Mouse (Mus musculus): ENCODE data around the gene Cdk18. TPM values are rescaled to one million over a fixed set of nuclear protein-coding genes. Genes with fewer than 3 reads are reported as not detected.
"Not testable (repeated sequence)": the region's sequence is repeated elsewhere in the genome, so short reads cannot be mapped to it uniquely, and the experiment has no call there.

The Cdk18 gene
- polyA plus RNA-seq (2015; fragmentation: Nextera tagmentation; extraction: Ambion mirVana), result 1.8 and 2.6 TPM in 2 replicates

DNA sequence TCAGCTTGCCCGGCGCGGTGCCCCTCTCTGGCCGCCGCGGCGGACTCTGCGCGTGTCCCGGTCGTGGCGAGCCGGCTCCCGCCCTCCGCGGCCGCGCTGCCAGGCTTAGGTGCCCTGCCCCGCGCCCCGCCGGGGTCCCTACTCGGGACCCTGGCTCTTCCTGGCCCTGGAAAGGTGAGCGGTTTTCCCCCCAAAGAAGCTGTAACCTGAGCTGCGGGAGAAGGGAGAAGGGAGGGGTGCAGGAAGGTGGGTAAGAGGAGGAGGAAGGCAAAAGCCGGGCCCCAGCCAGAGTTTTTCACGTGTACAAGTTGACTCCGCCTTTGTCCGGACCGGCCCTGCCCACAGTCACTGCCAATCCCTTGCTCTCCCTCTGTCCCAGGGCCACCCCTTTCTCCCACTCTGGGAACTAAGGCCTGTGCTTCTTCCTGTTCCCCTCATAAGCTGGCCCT lies at the start of gene Cdk18:
Cdk18 (minus strand) TSS at position 269 of the 449 bp plus-strand sequence.
- ATAC-seq (replicated peaks; ENCODE audit: insufficient number of reproducible peaks, insufficient read depth, low FRiP score, low read depth), result peak; percentile 74
- no peaks in the 10 kb centered on the region for H3K36me3 ChIP-seq
- peak within 1 kb of the TSS; percentile 66 for H3K9ac ChIP-seq
- peak within 1 kb of the TSS; percentile 100 for H3K4me2 ChIP-seq
- H3K9me3 ChIP-seq (replicated peaks), result no peaks in the 10 kb centered on the region
- peaks cover 18% of the 10 kb centered on the region for H3K4me1 ChIP-seq (replicated peaks)
- H3K27me3 ChIP-seq, result 0 out of 2 replicates have a peak, but pooled peaks cover 6% of the 10 kb centered on the region
- under 1% methylated on average over 30 of the region's 30 CpGs for WGBS
- no peak within 1 kb of the TSS for H3K27ac ChIP-seq
- peak within 1 kb of the TSS; percentile 75 for H3K4me3 ChIP-seq

DNA sequence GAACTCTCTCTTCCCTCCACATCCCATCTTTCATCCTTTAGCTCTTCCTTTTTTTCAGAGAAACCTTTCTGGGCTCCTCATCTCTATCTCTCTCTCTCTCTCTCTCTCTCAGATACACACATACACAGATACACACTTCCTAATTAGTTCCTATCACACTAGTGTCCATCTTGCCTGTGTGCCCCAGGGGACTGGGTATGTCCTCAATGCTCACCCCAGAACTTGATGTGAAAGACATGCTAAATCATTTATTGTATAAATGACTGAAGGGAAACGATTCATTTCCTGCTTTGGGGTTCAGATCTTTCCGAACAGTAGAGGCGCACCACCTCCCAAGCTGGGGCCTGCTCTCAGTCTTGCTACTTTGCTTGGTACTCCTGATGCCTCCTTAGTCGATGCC lies 49.7 kb upstream of the Cdk18 start:
- no peaks in the 10 kb centered on the region for H3K9me3 ChIP-seq (replicated peaks)
- no peak overlapping the region for H3K4me3 ChIP-seq
- WGBS, result 38% methylated on average over 4 of the region's 4 CpGs
- ATAC-seq (replicated peaks; ENCODE audit: insufficient number of reproducible peaks, insufficient read depth, low FRiP score, low read depth), result no peak
- no peak overlapping the region for H3K9ac ChIP-seq
- no peaks in the 10 kb centered on the region for H3K36me3 ChIP-seq
- peaks cover 87% of the 10 kb centered on the region for H3K27me3 ChIP-seq
- H3K27ac ChIP-seq, result no peak overlapping the region
- no peak overlapping the region for H3K4me2 ChIP-seq
- peaks cover 26% of the 10 kb centered on the region for H3K4me1 ChIP-seq (replicated peaks)

DNA sequence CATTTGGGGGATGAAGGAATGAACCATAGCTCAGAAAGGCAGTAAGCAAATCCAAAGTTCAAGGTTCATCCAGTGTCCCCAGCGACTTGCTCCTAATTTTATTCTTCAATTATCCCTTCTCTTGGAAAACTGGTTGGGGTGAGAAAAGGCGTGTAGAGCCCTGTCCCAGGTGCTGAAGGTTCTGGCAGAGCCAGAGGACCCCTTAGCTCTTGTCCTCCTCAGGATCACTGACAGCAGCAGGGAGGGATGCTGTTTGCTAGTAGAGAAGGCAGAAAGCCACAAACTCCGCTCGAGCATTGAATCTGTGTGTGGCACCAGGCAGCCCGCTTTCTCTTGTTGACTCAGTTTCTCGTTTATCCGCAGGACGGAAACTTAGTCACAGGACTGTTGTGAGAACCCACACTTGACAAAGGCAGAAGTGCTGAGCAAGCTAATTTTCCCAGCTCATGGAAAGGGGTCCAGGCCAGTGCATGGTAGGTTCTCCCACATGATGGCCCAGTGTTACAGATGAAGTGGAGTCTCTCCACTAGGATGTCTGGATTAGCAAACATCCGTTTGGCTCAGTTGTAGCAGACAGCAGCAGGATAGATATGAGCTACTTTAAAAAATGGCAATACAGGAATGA lies 49.1 kb upstream of the Cdk18 start:
- H3K27me3 ChIP-seq, result peaks cover 86% of the 10 kb centered on the region
- H3K9ac ChIP-seq, result no peak overlapping the region
- no peak overlapping the region for H3K27ac ChIP-seq
- no peaks in the 10 kb centered on the region for H3K9me3 ChIP-seq (replicated peaks)
- H3K36me3 ChIP-seq, result no peaks in the 10 kb centered on the region
- 25% methylated on average over 9 of the region's 9 CpGs for WGBS
- peaks cover 26% of the 10 kb centered on the region for H3K4me1 ChIP-seq (replicated peaks)
- ATAC-seq (replicated peaks; ENCODE audit: insufficient number of reproducible peaks, insufficient read depth, low FRiP score, low read depth), result no peak
- no peak overlapping the region for H3K4me2 ChIP-seq
- H3K4me3 ChIP-seq, result no peak overlapping the region

GRCm38 (mm10) chr1:132186303-132186702 lies 46.8 kb upstream of the Cdk18 start:
- H3K4me2 ChIP-seq, result no peak overlapping the region
- no peak for ATAC-seq (replicated peaks; ENCODE audit: insufficient number of reproducible peaks, insufficient read depth, low FRiP score, low read depth)
- no peak overlapping the region for H3K9ac ChIP-seq
- no peaks in the 10 kb centered on the region for H3K9me3 ChIP-seq (replicated peaks)
- H3K27me3 ChIP-seq, result peaks cover 73% of the 10 kb centered on the region
- H3K27ac ChIP-seq, result no peak overlapping the region
- WGBS, result 64% methylated on average over 4 of the region's 4 CpGs
- no peak overlapping the region for H3K4me3 ChIP-seq
- no peaks in the 10 kb centered on the region for H3K36me3 ChIP-seq
- H3K4me1 ChIP-seq (replicated peaks), result peaks cover 15% of the 10 kb centered on the region

DNA sequence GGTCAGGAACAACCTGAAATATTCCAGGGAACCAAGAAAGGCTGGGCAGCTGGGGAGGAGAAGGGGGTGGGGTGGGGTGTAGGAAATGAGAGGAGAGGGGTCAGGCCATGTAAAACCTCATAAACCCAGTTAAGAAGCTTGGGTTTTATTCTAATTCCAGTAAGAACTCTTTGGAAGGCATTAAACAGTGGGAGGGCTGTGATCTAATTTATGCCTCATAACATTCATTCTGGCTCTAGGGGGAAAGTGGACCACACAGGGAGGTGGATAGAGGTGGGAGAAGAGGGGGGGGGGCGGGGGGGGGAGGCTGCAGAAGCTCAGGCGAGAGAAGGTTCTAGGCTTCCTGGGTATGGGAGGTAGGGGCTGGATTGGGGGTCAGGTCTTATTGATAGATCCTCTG lies 32.1 kb upstream of the Cdk18 start:
- no peak overlapping the region for H3K27ac ChIP-seq
- peaks cover 10% of the 10 kb centered on the region for H3K27me3 ChIP-seq
- H3K4me2 ChIP-seq, result no peak overlapping the region
- WGBS, result 43% methylated on average over 1 of the region's 2 CpGs
- no peaks in the 10 kb centered on the region for H3K9me3 ChIP-seq (replicated peaks)
- no peaks in the 10 kb centered on the region for H3K36me3 ChIP-seq
- no peak overlapping the region for H3K4me3 ChIP-seq
- no peak overlapping the region for H3K9ac ChIP-seq
- peaks cover 6% of the 10 kb centered on the region for H3K4me1 ChIP-seq (replicated peaks)
- ATAC-seq (replicated peaks; ENCODE audit: insufficient number of reproducible peaks, insufficient read depth, low FRiP score, low read depth), result no peak

- Histone ChIP-seq H3K9ac (no peak overlapping the region), H3K4me2 (no peak overlapping the region), H3K27me3 (peaks cover 10% of the 10 kb centered on the region), H3K27ac (no peak overlapping the region), H3K36me3 (no peaks in the 10 kb centered on the region), H3K4me3 (no peak overlapping the region), H3K9me3 (replicated peaks) (no peaks in the 10 kb centered on the region), H3K4me1 (replicated peaks) (peaks cover 6% of the 10 kb centered on the region)
- no peak for ATAC-seq (replicated peaks; ENCODE audit: insufficient number of reproducible peaks, insufficient read depth, low FRiP score, low read depth)
- WGBS, result 48% methylated on average over 6 of the region's 6 CpGs
Observed at GRCm38 (mm10) chr1:132170698-132171097, 31.2 kb upstream of the Cdk18 start.

- ATAC-seq (replicated peaks; ENCODE audit: insufficient number of reproducible peaks, insufficient read depth, low FRiP score, low read depth), result 0 out of 2 replicates have a peak, but pooled peaks have one; percentile 31
- WGBS, result 8% methylated on average over 12 of the region's 12 CpGs
- H3K9ac ChIP-seq, result no peak overlapping the region
- no peaks in the 10 kb centered on the region for H3K36me3 ChIP-seq
- peak overlapping the region; percentile 58 for H3K4me2 ChIP-seq
- peaks cover 12% of the 10 kb centered on the region for H3K27me3 ChIP-seq
- H3K4me1 ChIP-seq (replicated peaks), result peaks cover 9% of the 10 kb centered on the region
- H3K9me3 ChIP-seq (replicated peaks), result no peaks in the 10 kb centered on the region
- H3K4me3 ChIP-seq, result peak overlapping the region; percentile 22
- H3K27ac ChIP-seq, result no peak overlapping the region
Observed at GRCm38 (mm10) chr1:132168115-132168767, 28.8 kb upstream of the Cdk18 start.

GRCm38 (mm10) chr1:132165859-132166258 lies 26.4 kb upstream of the Cdk18 start:
- Histone ChIP-seq H3K36me3 (no peaks in the 10 kb centered on the region), H3K4me2 (no peak overlapping the region), H3K27me3 (peaks cover 17% of the 10 kb centered on the region), H3K27ac (no peak overlapping the region), H3K9me3 (replicated peaks) (no peaks in the 10 kb centered on the region), H3K9ac (no peak overlapping the region), H3K4me1 (replicated peaks) (peaks cover 9% of the 10 kb centered on the region), H3K4me3 (no peak overlapping the region)
- no peak for ATAC-seq (replicated peaks; ENCODE audit: insufficient number of reproducible peaks, insufficient read depth, low FRiP score, low read depth)
- WGBS, result 58% methylated on average over 3 of the region's 3 CpGs

- Histone ChIP-seq H3K27me3 (peaks cover 19% of the 10 kb centered on the region), H3K27ac (no peak overlapping the region), H3K9ac (no peak overlapping the region), H3K4me3 (no peak overlapping the region), H3K4me1 (replicated peaks) (peaks cover 9% of the 10 kb centered on the region), H3K36me3 (no peaks in the 10 kb centered on the region), H3K4me2 (no peak overlapping the region), H3K9me3 (replicated peaks) (no peaks in the 10 kb centered on the region)
- 25% methylated on average over 13 of the region's 13 CpGs for WGBS
- no peak for ATAC-seq (replicated peaks; ENCODE audit: insufficient number of reproducible peaks, insufficient read depth, low FRiP score, low read depth)
Observed at GRCm38 (mm10) chr1:132164780-132165518, 25.5 kb upstream of the Cdk18 start.

DNA sequence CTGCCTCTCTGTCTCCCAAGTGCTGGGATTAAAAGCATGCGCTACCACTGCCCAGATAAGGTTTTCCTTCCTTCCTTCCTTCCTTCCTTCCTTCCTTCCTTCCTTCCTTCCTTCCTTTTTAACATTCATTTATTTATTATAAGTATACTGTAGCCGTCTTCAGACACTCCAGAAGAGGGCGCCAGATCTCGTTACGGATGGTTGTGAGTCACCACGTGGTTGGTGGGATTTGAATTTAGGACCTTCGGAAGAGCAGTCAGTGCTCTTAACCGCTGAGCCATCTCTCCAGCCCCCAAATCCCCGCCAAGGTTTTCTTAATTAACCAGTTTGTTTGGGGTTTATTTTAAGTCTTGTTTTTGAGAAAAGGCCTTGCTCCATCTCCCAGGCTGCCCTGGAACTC lies 23.1 kb upstream of the Cdk18 start:
- H3K4me2 ChIP-seq; H3K27ac ChIP-seq; H3K36me3 ChIP-seq; H3K9ac ChIP-seq; H3K4me1 ChIP-seq (replicated peaks); H3K9me3 ChIP-seq (replicated peaks); H3K4me3 ChIP-seq; ATAC-seq (replicated peaks; ENCODE audit: insufficient number of reproducible peaks, insufficient read depth, low FRiP score, low read depth): not testable (repeated sequence)
- peaks cover 31% of the 10 kb centered on the region for H3K27me3 ChIP-seq
- 47% methylated on average over 9 of the region's 9 CpGs for WGBS

DNA sequence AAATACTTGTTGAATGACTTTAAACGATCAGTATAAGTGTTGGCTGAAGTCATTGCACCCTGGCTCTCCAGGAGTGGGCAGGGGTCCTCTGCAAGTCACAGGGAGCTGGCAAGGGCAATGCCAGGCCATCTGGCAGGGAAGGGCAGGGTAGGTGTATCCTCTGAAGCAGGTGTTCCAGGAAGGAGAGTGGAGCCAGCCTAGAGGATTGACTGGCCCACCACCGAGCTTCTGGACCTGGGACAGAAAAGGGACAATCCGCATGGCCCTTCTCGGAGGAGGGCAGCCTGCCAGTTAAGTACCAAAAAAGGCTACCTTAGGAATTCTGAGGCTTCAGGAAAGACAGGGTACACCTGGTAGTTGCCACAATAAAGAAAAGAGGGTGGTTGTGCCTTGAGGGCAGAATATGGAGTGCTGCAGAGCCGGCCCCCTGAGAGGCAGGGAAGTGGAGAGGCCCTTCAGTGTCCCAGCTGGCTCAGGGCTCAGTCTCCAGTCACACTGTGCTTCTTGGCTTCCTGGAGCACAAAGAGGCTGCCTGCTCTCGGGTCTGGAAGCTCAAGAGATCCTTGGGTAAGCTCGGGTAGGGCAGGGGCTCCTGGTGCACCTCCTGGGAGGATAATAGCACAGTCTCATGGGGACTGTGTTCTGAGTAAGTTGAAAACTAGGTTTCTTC lies 21.9 kb upstream of the Cdk18 start:
- H3K36me3 ChIP-seq, result no peaks in the 10 kb centered on the region
- no peak overlapping the region for H3K27ac ChIP-seq
- 56% methylated on average over 7 of the region's 7 CpGs for WGBS
- no peaks in the 10 kb centered on the region for H3K9me3 ChIP-seq (replicated peaks)
- H3K27me3 ChIP-seq, result peaks cover 31% of the 10 kb centered on the region
- no peak for ATAC-seq (replicated peaks; ENCODE audit: insufficient number of reproducible peaks, insufficient read depth, low FRiP score, low read depth)
- H3K9ac ChIP-seq, result no peak overlapping the region
- no peak overlapping the region for H3K4me2 ChIP-seq
- H3K4me3 ChIP-seq, result no peak overlapping the region
- peaks cover 12% of the 10 kb centered on the region for H3K4me1 ChIP-seq (replicated peaks)
